Mouse (Mus musculus) heart, adult 18-20 months (tissue): ENCODE measurements around the gene Thap4. TPM values are rescaled to one million over a fixed set of nuclear protein-coding genes. Genes with fewer than 3 reads are reported as not detected.
"Not testable (repeated sequence)": the region's sequence is repeated elsewhere in the genome, so short reads cannot be mapped to it uniquely, and the experiment has no call there.

ENCODE experiments used
- DNase-seq, 2 experiments: peaks; one replicate each; pipeline ENCODE4 v3.0.0; 2021 to 2022; ENCODE audit warnings: mixed read lengths in 1 of 2
- total RNA-seq, 2 experiments: library from RNA; stranded (reverse); gene quantifications; 2 replicates each; pipeline ENCODE4 v1.2.3; 2021

Thap4 gene
- total RNA-seq, 2 experiments from 2014 or later, result 82.6 to 82.8 TPM

DNA sequence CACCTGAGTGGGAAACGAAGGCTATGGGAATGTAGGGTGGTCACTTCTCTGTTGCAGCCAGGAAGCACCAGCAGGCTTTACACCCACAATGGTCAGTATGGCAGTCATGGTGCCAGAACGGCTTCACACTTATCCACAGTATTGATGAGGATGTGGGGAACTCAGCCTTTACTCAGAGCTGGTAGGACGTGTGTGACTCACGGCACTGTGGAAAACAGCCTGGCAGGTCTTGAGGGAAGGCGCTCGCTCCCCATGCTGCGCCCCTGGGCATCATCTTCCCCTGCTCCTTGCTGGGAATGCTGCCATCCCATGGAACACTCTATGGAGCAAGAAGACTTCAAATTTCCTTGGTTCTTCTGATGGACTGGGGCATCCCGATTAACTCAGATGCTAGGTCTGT is 63.6 kb downstream of the Thap4 start:
- DNase-seq, result no peak

DNA sequence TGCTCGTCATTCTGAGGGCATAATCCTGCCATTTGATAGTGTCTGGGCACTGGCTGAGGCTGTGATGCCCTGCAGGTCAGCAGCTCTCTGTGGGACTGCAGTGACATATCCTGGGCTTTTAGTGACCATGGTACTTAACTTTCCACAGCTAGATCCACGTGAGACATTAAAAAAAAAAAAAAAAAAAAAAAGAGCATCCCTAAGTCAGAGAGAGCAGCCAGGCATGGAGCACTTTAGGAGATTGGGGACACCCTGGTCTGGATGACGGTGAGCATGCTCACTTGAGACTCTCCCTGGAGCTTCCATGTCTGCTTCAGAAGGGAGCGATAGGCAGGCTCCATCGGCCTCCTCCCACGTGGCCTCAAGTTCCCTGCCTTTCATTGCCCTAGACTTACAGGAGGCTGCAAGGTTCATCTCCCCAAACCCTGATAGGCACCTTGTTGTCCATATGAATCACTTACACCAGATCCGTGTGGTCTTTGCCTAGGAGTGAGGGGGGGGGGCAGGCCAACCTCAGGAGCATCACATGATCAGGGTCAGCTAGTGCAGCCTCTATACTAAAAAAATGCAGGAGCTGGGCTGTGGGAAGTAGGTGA is 64.7 kb downstream of the Thap4 start:
- DNase-seq, result no peak

GRCm38 (mm10) chr1:93688154-93688553 is 66.5 kb downstream of the Thap4 start:
- DNase-seq, result peak; percentile 53 to 73

DNA sequence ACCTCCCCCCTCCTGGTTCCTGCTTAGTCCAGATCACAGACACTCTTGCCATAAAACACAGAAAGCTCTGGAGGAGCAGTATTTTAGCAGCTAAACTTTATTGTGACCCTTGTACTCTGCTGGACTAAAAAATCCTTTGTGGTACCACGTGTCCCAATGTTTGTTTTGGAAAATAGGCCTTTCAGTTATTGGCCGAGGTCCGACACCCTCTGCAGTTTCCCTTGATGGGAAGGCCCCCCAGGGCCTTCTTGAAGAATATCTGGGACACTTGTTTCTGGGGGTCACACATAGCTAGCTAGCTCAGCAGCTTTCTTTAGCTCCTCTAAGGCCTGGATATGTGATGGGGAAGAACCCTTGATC is 67.7 kb downstream of the Thap4 start:
- DNase-seq, result peak; percentile 42 to 56

- peak; percentile 53 to 56 for DNase-seq
Measured at GRCm38 (mm10) chr1:93686245-93686960, 68.3 kb downstream of the Thap4 start.

GRCm38 (mm10) chr1:93685401-93686244 is 69.0 kb downstream of the Thap4 start, which contains the start of gene Bok:
Bok (plus strand) TSS chr1:93685660.
- peak; percentile 87 to 90 for DNase-seq

- DNase-seq, result peak; percentile 56 to 86
Measured at GRCm38 (mm10) chr1:93679889-93680568, 74.6 kb downstream of the Thap4 start.

GRCm38 (mm10) chr1:93678386-93678785 is 76.3 kb downstream of the Thap4 start:
- peak; percentile 69 to 71 for DNase-seq

DNA sequence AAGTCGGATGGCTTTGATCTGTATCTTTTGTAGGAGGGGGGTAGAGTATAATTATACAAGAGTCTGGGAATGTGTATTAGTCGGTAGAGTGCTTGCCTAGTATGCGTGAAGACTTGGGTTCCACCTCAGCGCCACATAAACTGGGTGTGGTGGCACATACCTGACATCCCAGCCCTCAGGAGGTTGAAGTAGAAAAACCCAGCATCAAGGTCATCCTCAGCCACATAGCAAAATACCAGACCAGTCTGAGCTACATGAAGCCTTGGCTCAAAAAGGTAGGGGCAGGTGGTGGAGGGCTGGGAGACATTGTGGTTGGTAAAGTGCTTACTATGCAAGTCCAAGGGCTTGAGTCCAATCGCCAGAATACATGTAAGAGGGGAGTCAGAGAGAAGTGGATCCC is 82.0 kb downstream of the Thap4 start:
- DNase-seq, result no peak

DNA sequence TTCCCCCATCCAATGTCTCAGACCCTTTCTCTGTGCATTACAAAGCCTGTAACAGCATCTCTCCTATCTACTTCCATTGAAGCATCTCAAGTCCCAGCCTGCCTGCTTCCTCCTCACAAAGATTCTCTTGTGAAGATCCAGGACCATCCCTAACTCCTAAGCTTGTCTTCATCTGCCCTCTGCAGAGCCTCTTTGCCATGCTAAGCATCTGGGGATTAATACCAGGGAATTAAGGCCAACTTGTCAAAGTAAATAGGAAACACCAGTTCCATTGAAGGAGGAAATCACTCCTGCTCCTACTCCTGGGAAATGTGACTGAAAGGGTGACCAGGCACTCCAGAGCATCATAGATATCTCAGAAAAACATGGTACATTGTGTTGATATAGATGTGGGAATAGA is 84.7 kb downstream of the Thap4 start:
- DNase-seq, result no peak

- peak; percentile 87 to 90 for DNase-seq
Measured at GRCm38 (mm10) chr1:93668791-93669548, 85.7 kb downstream of the Thap4 start.

DNA sequence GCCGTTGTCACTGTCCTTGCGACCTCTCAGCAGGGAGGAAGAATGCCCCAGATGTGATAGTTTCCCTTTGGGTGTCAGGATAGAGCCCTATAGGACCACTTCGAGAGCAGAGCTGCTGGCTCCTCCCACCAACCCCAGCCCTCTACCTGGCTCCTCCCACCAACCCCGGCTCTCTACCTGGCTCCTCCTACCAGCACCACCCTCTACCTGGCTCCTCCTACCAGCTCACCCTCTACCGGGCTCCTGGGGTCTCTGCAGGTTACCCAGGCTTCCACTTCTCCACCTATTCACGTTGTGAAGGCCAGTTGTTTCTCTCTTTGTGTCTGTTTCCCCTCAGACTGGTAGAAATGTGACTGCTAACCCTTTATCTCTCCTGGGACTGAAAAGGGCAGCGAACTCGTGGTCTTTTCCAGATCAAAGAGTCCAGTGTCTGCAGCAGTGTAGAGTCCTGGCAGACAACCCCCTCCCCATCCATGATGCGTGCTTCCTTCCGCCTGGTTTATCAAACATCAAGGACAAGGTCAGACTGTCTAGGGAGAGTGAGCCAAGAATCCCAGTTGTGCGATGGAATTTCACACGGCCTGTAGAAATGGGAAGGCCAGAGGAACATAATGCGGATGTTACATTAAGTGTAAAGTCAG is 86.8 kb downstream of the Thap4 start:
- DNase-seq, result no peak

DNA sequence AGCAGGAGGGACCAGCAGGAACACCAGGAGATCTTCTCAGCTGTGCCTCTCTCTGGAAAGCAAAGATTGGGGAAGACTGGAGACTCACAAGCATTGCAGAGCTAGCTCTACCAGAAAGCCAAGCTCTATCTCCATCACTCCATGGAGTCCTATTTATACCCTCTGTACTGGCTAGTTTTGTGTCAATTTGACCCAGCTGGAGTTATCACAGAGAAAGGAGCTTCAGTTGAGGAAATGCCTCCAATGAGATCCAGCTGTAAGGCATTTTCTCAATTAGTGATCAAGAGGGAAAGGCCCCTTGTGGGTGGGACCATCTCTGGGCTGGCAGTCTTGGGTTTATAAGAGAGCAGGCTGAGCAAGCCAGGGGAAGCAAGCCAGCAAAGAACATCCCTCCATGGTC is 96.1 kb downstream of the Thap4 start, which contains the start of gene Stk25:
Gene Stk25, minus strand, starts transcription at position 101 of the 400 bp plus-strand sequence.
- DNase-seq, result not testable (repeated sequence)

DNA sequence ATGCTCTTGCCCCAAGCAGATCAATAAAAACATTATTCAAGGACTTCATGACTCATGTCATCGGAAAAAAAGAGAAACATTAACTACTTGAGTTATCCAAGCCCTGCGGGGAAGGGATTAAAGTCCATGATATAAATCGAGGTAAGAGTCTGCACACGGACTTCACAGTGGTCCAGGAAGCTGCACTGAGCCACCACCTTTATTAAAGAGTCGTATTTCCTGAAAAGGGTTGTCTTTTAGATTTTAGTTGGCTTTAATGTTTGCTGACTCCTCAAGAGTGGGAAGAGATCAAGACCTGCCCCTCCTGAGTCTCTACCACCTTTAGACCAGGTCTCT is 97.7 kb downstream of the Thap4 start:
- DNase-seq, result no peak

DNA sequence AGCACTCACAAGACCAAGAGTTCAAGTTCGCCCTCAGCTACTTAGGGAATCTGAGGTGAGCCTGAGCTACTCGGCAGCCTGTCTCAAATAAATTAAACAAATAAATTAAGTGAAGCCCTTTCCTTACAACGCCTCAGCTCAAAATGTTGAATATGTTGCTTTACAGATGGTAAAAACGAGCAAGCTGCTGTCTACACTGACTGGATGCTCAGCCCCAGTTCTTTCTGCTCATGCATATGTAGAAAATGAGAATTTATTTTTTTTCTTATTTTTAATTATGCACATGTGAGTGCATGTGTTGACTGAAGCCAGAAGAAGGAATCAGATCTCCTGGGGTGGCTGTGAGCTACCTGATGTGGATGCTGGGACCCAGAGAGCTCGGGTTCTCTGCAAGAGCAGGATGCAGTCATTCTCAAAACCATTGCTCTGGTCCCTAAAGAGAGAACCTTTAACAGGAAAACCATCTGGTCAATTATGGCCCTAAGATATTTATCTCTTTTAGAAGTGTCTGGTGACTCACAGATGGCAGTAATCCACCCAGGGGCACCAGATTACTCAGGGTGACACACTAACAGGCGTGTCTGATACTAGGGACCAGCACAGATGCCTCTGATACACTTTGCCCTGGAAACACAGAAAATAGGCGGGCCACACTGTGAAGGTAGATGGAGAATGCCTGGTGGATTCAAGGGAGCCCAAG is 98.2 kb downstream of the Thap4 start:
- DNase-seq, result no peak

DNA sequence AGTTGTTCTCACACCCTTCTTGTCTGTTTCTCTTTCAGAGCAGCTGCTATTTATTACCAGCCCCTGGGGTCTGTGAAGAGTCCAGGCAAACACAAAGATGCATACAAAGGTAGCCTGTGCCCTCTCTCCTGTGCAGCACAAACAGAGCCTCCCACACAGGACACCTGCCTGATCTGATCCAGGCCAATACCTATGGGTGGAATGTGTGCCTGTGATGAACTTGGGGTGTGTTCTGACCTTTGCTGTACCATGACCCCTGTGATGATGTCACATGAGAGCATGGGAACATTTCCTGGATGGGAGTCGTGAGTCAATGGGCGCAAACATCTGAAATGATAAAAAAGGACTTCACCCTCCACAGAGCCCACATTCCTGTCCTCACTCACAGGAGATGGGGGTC is 99.9 kb downstream of the Thap4 start:
- no peak for DNase-seq

DNA sequence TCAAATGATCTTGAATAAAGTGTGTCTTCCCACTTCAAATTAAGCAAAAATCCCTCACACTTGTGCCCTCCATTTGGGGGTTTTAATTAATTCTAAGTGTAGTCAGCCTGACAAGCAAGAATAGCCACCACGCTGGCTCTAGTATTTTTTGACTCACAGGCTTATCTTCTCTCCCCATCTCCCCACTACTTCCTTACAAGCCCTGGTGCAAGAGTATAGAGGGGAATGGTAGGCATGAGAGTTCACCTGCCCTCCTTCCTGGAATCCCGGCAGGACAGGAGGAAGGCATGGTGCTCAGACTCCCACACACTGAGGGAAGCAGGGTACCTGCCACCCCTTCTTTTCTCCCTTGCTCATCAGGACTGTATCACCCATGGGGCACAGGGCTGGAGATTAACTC is 100.4 kb downstream of the Thap4 start:
- DNase-seq, result no peak
